Mouse (Mus musculus) liver, embryonic 14.5 days (tissue): ENCODE measurements around the gene Lrrtm1. TPM values are rescaled to one million over a fixed set of nuclear protein-coding genes. Genes with fewer than 3 reads are reported as not detected.

Experiments used
- ATAC-seq: fragments of 200-750 bp; cut with Nextera tagmentation; 2 replicates; pipeline ENCODE4 v1.8.0; 2017; ENCODE audit warnings: moderate number of reproducible peaks, mild to moderate bottlenecking, moderate library complexity; ENCODE audit not compliant: insufficient read depth
- DNase-seq, 3 experiments: peaks; one replicate each; pipeline ENCODE4 v3.0.0-alpha.2; 2012 to 2013; ENCODE audit warnings: low read depth in 3 of 3, low spot score in 3 of 3
- H3K27ac ChIP-seq: fragments of 300-500 bp; sonication (generic); 2 replicates; pipeline ENCODE4 v1.5.1; 2014; ENCODE audit warnings: moderate library complexity, mild to moderate bottlenecking, control low read depth, inconsistent platforms
- H3K27me3 ChIP-seq: fragments of 300-500 bp; sonication (generic); 2 replicates; pipeline ENCODE4 v1.6.1; 2014; ENCODE audit warnings: mild to moderate bottlenecking, low read length, moderate library complexity; ENCODE audit not compliant: control insufficient read depth, insufficient read depth
- H3K36me3 ChIP-seq: fragments of 300-500 bp; sonication (generic); replicated peaks from 2 replicates; pipeline ENCODE4 v1.6.1; 2014; ENCODE audit warnings: low read depth; ENCODE audit not compliant: control insufficient read depth, insufficient read depth
- H3K4me1 ChIP-seq, 2 experiments: fragments of 200-500 bp in 1 of 2; fragments of 300-500 bp in 1 of 2; sonication (generic) in 1 of 2; replicated peaks; 2 replicates each; pipeline ENCODE4 v1.6.1; 2012 to 2014; ENCODE audit warnings: antibody characterized with exemption in 1 of 2, inconsistent platforms in 1 of 2, low read length in 1 of 2; ENCODE audit not compliant: control insufficient read depth in 2 of 2, insufficient read depth in 2 of 2
- H3K4me2 ChIP-seq: fragments of 300-500 bp; sonication (generic); 2 replicates; pipeline ENCODE4 v1.6.1; 2014; ENCODE audit warnings: low read depth, mild to moderate bottlenecking, control low read depth, moderate library complexity
- H3K4me3 ChIP-seq, 2 experiments: fragments of 200-500 bp in 1 of 2; fragments of 300-500 bp in 1 of 2; sonication (generic) in 1 of 2; 2 replicates each; pipeline ENCODE4 v1.5.1; 2012 to 2014; ENCODE audit warnings: low read depth in 2 of 2, low read length in 2 of 2, mild to moderate bottlenecking in 2 of 2, control low read depth in 1 of 2, inconsistent platforms in 1 of 2, moderate library complexity in 1 of 2; ENCODE audit not compliant: insufficient read depth in 1 of 2
- H3K9ac ChIP-seq: fragments of 300-500 bp; sonication (generic); replicated peaks from 2 replicates; pipeline ENCODE4 v1.6.1; 2014; ENCODE audit warnings: mild to moderate bottlenecking, control low read depth, moderate library complexity
- H3K9me3 ChIP-seq: fragments of 300-500 bp; sonication (generic); 2 replicates; pipeline ENCODE4 v1.6.1; 2016; ENCODE audit warnings: low read length, mixed read lengths; ENCODE audit not compliant: control insufficient read depth
- CTCF ChIP-seq: IDR thresholded peaks from 2 replicates; pipeline ENCODE4 v1.5.1; 2016; ENCODE audit warnings: antibody characterized with exemption, low read depth, control low read depth
- EP300 ChIP-seq: IDR thresholded peaks from 2 replicates; pipeline ENCODE4 v1.6.1; 2016; ENCODE audit warnings: antibody characterized with exemption, low read depth
- WGBS: fragments of 180-500 bp; shearing (Covaris S2); extraction: QIAGEN DNeasy Blood & Tissue Kit; methylation state at CpG from one replicate; pipeline ENCODE4 v1.1.7; 2014; ENCODE audit not compliant: insufficient replicate concordance; 5-methylcytosine and 5-hydroxymethylcytosine counted together
- polyA plus RNA-seq, 2 experiments: library from polyadenylated mRNA; depleted of rRNA in 1 of 2; stranded (reverse) in 1 of 2; unstranded in 1 of 2; fragments of >200 nt; fragmentation: Nextera tagmentation in 1 of 2; extraction: Ambion mirVana in 1 of 2; gene quantifications; 2 replicates each; pipeline versions ENCODE4 v1.2.1 to v1.2.3; 2012 to 2014

The Lrrtm1 gene
- polyA plus RNA-seq, 2 experiments = 0.09 TPM; not detected in 1

DNA sequence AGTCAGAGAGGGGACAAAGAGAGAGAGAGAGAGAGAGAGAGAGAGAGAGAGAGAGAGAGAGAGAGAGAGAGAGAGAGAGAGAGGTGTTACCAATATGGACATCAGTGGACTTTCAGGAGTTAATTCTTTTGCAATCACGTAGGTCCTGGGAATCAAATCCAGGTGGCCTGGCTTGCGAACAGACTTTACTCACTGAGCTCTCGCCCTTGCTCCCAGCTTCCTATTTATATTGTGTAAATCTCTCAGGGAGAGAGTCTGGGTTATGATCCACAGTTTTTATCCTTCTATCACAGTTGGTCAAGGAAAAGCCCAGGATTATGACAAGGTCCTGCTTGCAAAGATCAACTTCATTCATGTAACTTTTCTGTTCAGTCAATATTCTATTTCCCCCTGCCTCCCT, 22.7 kb downstream of the Lrrtm1 start:
- DNase-seq (no peak), ATAC-seq (no peak)
- Histone ChIP-seq H3K4me2 (no peak overlapping the region), H3K9ac (no peak overlapping the region), H3K4me1 (no peaks in the 10 kb centered on the region), H3K27ac (no peak overlapping the region), H3K36me3 (no peaks in the 10 kb centered on the region), H3K27me3 (no peaks in the 10 kb centered on the region), H3K9me3 (no peaks in the 10 kb centered on the region), H3K4me3 (no peak overlapping the region)
- WGBS = 52% methylated on average over 3 of the region's 3 CpGs
- TF ChIP-seq EP300 = no peak
- no peak for TF ChIP-seq CTCF

DNA sequence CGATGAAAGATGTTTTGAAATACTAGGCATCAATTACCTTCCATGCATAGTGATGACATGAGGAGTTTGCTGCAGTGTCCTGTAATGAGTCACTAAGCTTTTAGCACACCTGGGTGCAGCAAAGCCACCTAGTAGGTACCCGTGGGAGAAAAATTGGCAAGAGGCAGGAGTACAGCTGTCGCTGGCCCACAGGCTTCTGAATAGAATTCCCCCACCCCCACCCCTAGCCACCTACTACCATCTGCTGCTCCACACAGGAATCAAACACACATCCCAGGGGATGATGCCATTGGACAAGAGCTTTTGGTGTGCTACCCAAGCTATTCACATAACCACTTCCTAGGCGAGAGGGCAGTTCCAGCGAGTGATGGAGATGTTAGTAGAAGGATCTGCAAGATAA, 36.3 kb downstream of the Lrrtm1 start:
- no peak overlapping the region for H3K4me2 ChIP-seq
- no peak overlapping the region for H3K27ac ChIP-seq
- TF ChIP-seq EP300 (no peak), CTCF (no peak)
- 61% methylated on average over 5 of the region's 5 CpGs for WGBS
- ATAC-seq (no peak), DNase-seq (no peak)
- no peak overlapping the region for H3K4me3 ChIP-seq
- no peaks in the 10 kb centered on the region for H3K27me3 ChIP-seq
- no peak overlapping the region for H3K9ac ChIP-seq
- H3K4me1 ChIP-seq = no peaks in the 10 kb centered on the region
- no peaks in the 10 kb centered on the region for H3K9me3 ChIP-seq
- H3K36me3 ChIP-seq = no peaks in the 10 kb centered on the region

DNA sequence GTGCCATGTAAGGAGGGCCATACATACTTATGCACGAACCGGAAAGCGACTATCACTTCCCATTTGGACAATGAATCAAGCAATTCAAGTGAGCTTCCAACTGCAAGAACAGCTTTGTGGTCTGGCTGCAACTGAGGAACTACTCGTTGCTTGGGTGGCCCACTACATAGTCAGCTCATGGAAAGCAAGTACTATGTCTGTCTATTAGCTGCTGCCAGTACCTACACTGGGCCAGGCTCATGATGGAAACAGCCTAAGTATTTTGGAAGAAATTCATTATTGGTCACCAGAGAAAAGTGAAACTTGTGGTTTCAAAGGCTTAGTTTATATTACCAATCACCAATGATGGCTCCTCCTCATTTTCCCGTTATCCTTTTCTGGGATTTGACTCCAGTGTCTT, 43.8 kb downstream of the Lrrtm1 start:
- Histone ChIP-seq H3K27ac (no peak overlapping the region), H3K36me3 (no peaks in the 10 kb centered on the region), H3K4me3 (no peak overlapping the region), H3K9ac (no peak overlapping the region), H3K4me1 (no peaks in the 10 kb centered on the region), H3K27me3 (no peaks in the 10 kb centered on the region), H3K9me3 (no peaks in the 10 kb centered on the region), H3K4me2 (no peak overlapping the region)
- DNase-seq = no peak
- TF ChIP-seq CTCF = no peak
- TF ChIP-seq EP300 = no peak
- 59% methylated on average over 5 of the region's 5 CpGs for WGBS
- ATAC-seq = no peak

DNA sequence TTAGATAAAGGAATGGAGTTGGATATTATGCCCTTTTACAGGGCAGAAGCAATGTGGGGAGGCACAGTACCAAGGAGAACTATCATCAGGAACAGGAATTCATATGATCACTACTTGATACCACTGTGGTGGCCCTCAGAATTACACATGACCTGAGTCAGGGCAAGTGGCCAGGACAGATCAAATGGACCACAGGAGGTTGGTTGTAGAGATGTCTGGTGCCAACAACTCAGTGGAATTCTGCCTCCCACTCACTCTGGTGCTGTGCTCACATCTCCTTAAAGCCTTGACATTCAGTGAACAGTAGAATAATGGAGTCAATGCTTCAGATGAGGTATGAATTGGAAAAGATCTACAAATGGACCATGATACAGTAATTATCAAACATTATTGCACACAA, 45.9 kb downstream of the Lrrtm1 start:
- H3K9me3 ChIP-seq = no peaks in the 10 kb centered on the region
- TF ChIP-seq EP300 (no peak), CTCF (no peak)
- H3K4me3 ChIP-seq = no peak overlapping the region
- no peaks in the 10 kb centered on the region for H3K4me1 ChIP-seq
- no peak overlapping the region for H3K4me2 ChIP-seq
- DNase-seq (no peak), ATAC-seq (no peak)
- H3K9ac ChIP-seq = no peak overlapping the region
- no peak overlapping the region for H3K27ac ChIP-seq
- no peaks in the 10 kb centered on the region for H3K36me3 ChIP-seq
- no peaks in the 10 kb centered on the region for H3K27me3 ChIP-seq

GRCm38 (mm10) chr6:77291415-77291814, 48.9 kb downstream of the Lrrtm1 start:
- no peak for TF ChIP-seq EP300
- TF ChIP-seq CTCF = no peak
- Histone ChIP-seq H3K9me3 (no peaks in the 10 kb centered on the region), H3K27ac (no peak overlapping the region), H3K4me1 (no peaks in the 10 kb centered on the region), H3K4me3 (no peak overlapping the region), H3K36me3 (no peaks in the 10 kb centered on the region), H3K4me2 (no peak overlapping the region), H3K27me3 (no peaks in the 10 kb centered on the region), H3K9ac (no peak overlapping the region)
- ATAC-seq (no peak), DNase-seq (no peak)
- WGBS = 57% methylated on average over 6 of the region's 6 CpGs

- H3K27me3 ChIP-seq = no peaks in the 10 kb centered on the region
- H3K36me3 ChIP-seq = no peaks in the 10 kb centered on the region
- ATAC-seq (no peak), DNase-seq (no peak)
- H3K4me3 ChIP-seq = no peak overlapping the region
- WGBS = 63% methylated on average over 1 of the region's 1 CpGs
- TF ChIP-seq CTCF (no peak), EP300 (no peak)
- no peaks in the 10 kb centered on the region for H3K9me3 ChIP-seq
- no peak overlapping the region for H3K9ac ChIP-seq
- no peak overlapping the region for H3K4me2 ChIP-seq
- H3K27ac ChIP-seq = no peak overlapping the region
- H3K4me1 ChIP-seq = no peaks in the 10 kb centered on the region
Observed at GRCm38 (mm10) chr6:77301305-77301704, 58.8 kb downstream of the Lrrtm1 start.
